Mouse (Mus musculus) heart, embryonic 16.5 days (tissue): ENCODE measurements around the gene Dusp10. TPM values are rescaled to one million over a fixed set of nuclear protein-coding genes. Genes with fewer than 3 reads are reported as not detected.

Source experiments
- ATAC-seq: fragments of 200-750 bp; cut with Nextera tagmentation; replicated peaks from 2 replicates; pipeline ENCODE4 v1.8.0; 2017; ENCODE audit warnings: moderate number of reproducible peaks; ENCODE audit not compliant: insufficient read depth, low FRiP score; ENCODE audit errors: extremely low read depth
- H3K27ac ChIP-seq: fragments of 300-500 bp; sonication (generic); 2 replicates; pipeline ENCODE4 v1.5.1; 2014; ENCODE audit warnings: mild to moderate bottlenecking, low read length, control low read depth, moderate library complexity
- H3K27me3 ChIP-seq: fragments of 300-500 bp; sonication (generic); 2 replicates; pipeline ENCODE4 v1.6.1; 2014; ENCODE audit warnings: low read length, mixed read lengths; ENCODE audit not compliant: control insufficient read depth, insufficient read depth
- H3K36me3 ChIP-seq: fragments of 300-500 bp; sonication (generic); 2 replicates; pipeline ENCODE4 v1.6.1; 2014; ENCODE audit not compliant: control insufficient read depth, insufficient read depth
- H3K4me1 ChIP-seq: fragments of 300-500 bp; sonication (generic); 2 replicates; pipeline ENCODE4 v1.6.1; 2014; ENCODE audit warnings: low read length, mixed read lengths; ENCODE audit not compliant: control insufficient read depth, insufficient read depth
- H3K4me2 ChIP-seq: fragments of 300-500 bp; sonication (generic); 2 replicates; pipeline ENCODE4 v1.6.1; 2014; ENCODE audit warnings: low read depth, mild to moderate bottlenecking, control low read depth, low read length
- H3K4me3 ChIP-seq: fragments of 300-500 bp; sonication (generic); 2 replicates; pipeline ENCODE4 v1.5.1; 2014; ENCODE audit warnings: mild to moderate bottlenecking, control low read depth, low read length
- H3K9ac ChIP-seq: fragments of 300-500 bp; sonication (generic); 2 replicates; pipeline ENCODE4 v1.6.1; 2014; ENCODE audit warnings: low read length, control low read depth
- H3K9me3 ChIP-seq: fragments of 300-500 bp; sonication (generic); replicated peaks from 2 replicates; pipeline ENCODE4 v1.6.1; 2016; ENCODE audit warnings: low read length; ENCODE audit not compliant: control insufficient read depth
- WGBS: fragments of 180-500 bp; shearing (Covaris S2); extraction: QIAGEN DNeasy Blood & Tissue Kit; methylation state at CpG from one replicate; pipeline ENCODE4 v1.1.7; 2014; 5-methylcytosine and 5-hydroxymethylcytosine counted together
- polyA plus RNA-seq: library from polyadenylated mRNA; unstranded; fragments of >200 nt; fragmentation: Nextera tagmentation; extraction: Ambion mirVana; gene quantifications from 2 replicates; pipeline ENCODE4 v1.2.1, GENCODE M21; 2015

Gene Dusp10
- polyA plus RNA-seq, 1 experiment from 2014 or later: 15.5 TPM

DNA sequence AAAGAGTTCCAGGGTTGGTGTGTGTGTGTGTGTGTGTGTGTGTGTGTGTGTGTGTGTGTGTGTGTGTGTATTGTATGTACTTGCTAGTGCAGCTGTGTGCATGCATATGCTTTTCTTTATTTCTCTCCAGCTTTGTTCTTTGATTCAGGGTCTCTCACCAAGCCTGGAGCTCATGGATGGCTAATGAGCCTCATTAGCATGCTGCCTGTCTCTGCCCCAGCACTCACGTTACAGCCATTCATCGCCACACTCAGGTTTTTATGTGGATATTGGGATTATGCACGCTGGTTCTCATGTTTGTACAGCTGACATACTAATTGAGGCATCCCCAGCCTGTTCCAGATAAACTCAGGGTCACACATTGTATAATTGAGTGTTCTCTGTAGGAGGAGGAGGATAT lies 81.8 kb downstream of the Dusp10 start:
- Histone ChIP-seq H3K4me1 (peaks cover 10% of the 10 kb centered on the region; the same call in 1 of the 2 replicates), H3K9me3 (no peaks in the 10 kb centered on the region), H3K4me2 (no peak overlapping the region), H3K27me3 (no peaks in the 10 kb centered on the region), H3K36me3 (no peaks in the 10 kb centered on the region), H3K27ac (no peak overlapping the region), H3K4me3 (no peak overlapping the region), H3K9ac (no peak overlapping the region)
- WGBS: 76% methylated on average over 3 of the region's 3 CpGs
- ATAC-seq: no peak

DNA sequence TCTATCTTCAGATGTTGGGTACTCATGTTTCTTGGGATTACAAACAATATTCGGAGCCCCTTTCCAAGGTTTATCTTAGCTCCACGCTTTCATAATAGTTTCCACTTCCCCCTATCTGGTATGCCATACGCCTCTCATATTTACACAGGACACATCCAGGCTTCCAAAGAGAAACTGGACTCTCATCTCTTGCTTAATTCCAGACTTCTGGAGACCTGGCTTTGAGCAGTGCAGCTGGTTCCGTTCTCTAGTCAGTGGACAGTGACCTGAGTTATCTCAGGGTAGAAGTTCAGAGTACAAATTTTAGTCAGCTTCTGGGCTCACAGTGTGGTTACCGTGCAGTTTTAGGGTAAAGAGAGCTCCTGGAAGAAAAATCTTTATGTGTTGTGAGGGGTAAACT lies 87.3 kb downstream of the Dusp10 start:
- Histone ChIP-seq H3K4me1 (peaks cover 6% of the 10 kb centered on the region; the same call in 1 of the 2 replicates), H3K4me3 (no peak overlapping the region), H3K9ac (no peak overlapping the region), H3K9me3 (peaks cover 2% of the 10 kb centered on the region; the same call in 1 of the 2 replicates), H3K27me3 (no peaks in the 10 kb centered on the region), H3K4me2 (no peak overlapping the region), H3K36me3 (no peaks in the 10 kb centered on the region), H3K27ac (peak overlapping the region; percentile 16; the same call in 1 of the 2 replicates)
- 40% methylated on average over 5 of the region's 5 CpGs for WGBS
- ATAC-seq: no peak

DNA sequence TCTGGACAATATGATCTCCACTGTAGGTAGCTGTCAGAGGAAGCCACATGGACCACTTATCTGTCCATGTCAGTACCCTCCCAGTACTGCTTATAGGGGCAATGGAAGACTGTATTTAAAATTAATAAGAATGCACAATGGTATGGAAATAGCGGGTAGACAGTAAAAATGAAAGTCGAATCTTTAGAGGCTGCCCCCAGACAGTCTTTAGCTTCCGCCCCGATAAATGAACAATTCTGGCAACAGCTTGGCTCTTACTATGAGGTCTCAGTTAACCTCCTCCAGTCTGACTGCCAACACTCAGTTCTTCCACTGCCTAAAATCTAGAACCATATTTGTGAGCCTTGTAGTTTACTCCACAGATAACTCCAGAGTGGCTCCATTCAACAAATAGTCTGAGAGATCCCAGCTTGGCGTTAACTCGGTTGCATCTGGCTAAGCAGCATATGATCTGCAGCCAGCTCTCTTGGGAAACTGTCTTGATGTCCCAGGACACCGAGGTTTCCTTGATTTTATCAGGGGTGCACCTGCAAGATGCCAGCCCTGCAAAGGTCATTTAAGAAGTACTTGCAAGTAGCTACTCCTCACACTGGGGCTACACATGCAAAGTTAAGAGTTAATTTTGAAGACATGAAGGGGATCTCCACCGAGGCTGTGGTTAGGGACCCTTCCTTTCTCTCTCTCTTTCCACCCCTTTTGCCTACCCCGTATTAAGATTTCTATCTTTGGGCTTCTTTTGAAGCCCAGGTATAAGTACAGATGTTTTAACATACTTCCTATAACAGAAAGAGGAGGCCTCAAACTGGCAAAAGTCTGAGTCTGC lies 88.0 kb downstream of the Dusp10 start:
- no peak overlapping the region for H3K4me3 ChIP-seq
- H3K9me3 ChIP-seq: peaks cover 2% of the 10 kb centered on the region; the same call in 1 of the 2 replicates
- ATAC-seq: peak; percentile 56
- no peaks in the 10 kb centered on the region for H3K36me3 ChIP-seq
- peak overlapping the region; percentile 3; the same call in 1 of the 2 replicates for H3K27ac ChIP-seq
- no peak overlapping the region for H3K4me2 ChIP-seq
- peaks cover 6% of the 10 kb centered on the region; the same call in 1 of the 2 replicates for H3K4me1 ChIP-seq
- no peaks in the 10 kb centered on the region for H3K27me3 ChIP-seq
- H3K9ac ChIP-seq: no peak overlapping the region
- 76% methylated on average over 9 of the region's 9 CpGs for WGBS

DNA sequence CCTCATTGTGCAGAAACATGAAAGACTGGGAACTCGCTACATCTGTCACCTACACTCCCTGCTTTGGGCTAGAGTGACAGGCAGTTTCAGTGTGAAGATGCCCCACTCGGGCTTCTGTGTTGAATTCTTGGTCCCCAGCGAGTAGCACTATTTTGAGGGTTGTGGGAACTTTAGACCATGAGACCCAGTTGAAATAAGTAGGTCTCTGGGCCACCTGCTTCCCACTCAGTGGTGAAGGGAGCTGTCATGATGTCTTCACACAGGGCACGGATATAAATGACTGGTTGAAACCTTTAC lies 88.6 kb downstream of the Dusp10 start:
- Histone ChIP-seq H3K36me3 (no peaks in the 10 kb centered on the region), H3K9me3 (peaks cover 2% of the 10 kb centered on the region; the same call in 1 of the 2 replicates), H3K27me3 (no peaks in the 10 kb centered on the region), H3K9ac (no peak overlapping the region), H3K4me2 (no peak overlapping the region), H3K4me3 (no peak overlapping the region), H3K27ac (peak overlapping the region; percentile 62; the same call in 1 of the 2 replicates), H3K4me1 (peaks cover 5% of the 10 kb centered on the region; the same call in 1 of the 2 replicates)
- 75% methylated on average over 4 of the region's 4 CpGs for WGBS
- peak; percentile 66 for ATAC-seq

DNA sequence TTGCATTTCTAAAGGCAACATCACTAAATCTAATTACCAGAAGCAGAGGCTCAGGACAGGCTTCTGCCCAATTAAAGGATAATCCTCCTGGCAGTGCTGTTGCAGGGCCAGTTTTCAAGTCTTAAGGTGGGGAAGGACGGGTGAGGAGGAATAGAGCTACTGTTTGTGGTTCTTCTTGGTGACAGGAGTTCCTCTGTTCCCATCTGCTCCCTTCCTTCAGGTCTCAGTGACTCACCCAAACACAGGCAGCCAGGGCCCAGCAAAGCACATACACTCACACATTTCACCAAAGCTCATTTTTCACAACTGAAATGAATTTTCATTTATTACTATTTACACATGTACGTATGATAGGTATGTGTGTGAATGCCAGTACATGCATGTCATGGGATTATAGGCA lies 93.7 kb downstream of the Dusp10 start:
- no peaks in the 10 kb centered on the region for H3K4me1 ChIP-seq
- no peak overlapping the region for H3K27ac ChIP-seq
- peaks cover 2% of the 10 kb centered on the region; the same call in 1 of the 2 replicates for H3K9me3 ChIP-seq
- H3K9ac ChIP-seq: no peak overlapping the region
- no peak overlapping the region for H3K4me2 ChIP-seq
- 61% methylated on average over 2 of the region's 2 CpGs for WGBS
- H3K36me3 ChIP-seq: no peaks in the 10 kb centered on the region
- H3K27me3 ChIP-seq: no peaks in the 10 kb centered on the region
- H3K4me3 ChIP-seq: no peak overlapping the region
- no peak for ATAC-seq

DNA sequence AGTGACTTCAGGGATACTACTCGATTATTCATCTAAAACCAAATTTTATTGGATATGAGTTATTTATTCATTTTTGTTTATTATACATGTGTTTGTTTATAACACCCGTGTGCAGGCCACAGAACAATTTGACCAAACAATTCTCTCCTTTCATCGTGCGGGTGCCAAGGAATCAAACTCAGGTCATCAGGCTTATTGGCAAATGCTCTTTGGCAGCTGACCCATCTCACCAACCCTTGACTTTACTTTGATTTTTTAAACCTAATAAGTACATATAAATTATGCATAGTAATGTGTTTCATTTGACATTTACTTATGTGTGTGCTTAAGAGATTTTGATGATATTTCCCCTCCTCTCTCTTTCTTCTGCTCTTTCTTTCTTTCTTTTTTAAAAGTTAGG lies 94.3 kb downstream of the Dusp10 start:
- no peak overlapping the region for H3K9ac ChIP-seq
- 81% methylated on average over 4 of the region's 4 CpGs for WGBS
- no peak overlapping the region for H3K27ac ChIP-seq
- H3K4me1 ChIP-seq: no peaks in the 10 kb centered on the region
- H3K4me2 ChIP-seq: no peak overlapping the region
- no peak for ATAC-seq
- no peaks in the 10 kb centered on the region for H3K36me3 ChIP-seq
- H3K9me3 ChIP-seq: peaks cover 2% of the 10 kb centered on the region; the same call in 1 of the 2 replicates
- no peaks in the 10 kb centered on the region for H3K27me3 ChIP-seq
- no peak overlapping the region for H3K4me3 ChIP-seq

DNA sequence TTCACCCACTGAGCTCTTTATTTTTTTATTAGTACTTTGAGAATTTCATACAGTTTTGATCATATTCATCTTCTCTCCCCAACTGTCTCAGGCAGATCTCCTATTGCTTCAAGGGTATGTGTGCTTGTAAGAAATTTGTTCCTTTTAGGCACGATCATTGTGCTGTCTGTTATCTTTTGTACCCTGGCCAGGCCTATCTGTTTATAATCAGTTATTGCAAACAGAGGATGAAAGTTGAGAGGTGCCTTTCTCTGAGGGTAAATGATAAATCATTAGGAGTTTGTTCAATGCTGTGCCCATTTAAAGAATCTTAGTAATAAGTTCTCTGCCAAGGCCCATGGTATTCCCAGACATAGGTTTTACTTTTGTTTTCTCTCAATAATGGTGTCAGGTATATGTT lies 95.2 kb downstream of the Dusp10 start:
- no peak overlapping the region for H3K9ac ChIP-seq
- H3K27me3 ChIP-seq: no peaks in the 10 kb centered on the region
- H3K27ac ChIP-seq: no peak overlapping the region
- H3K9me3 ChIP-seq: peaks cover under 1% of the 10 kb centered on the region; the same call in 1 of the 2 replicates
- 50% methylated on average over 1 of the region's 1 CpGs for WGBS
- H3K36me3 ChIP-seq: no peaks in the 10 kb centered on the region
- H3K4me2 ChIP-seq: no peak overlapping the region
- H3K4me1 ChIP-seq: no peaks in the 10 kb centered on the region
- ATAC-seq: no peak
- no peak overlapping the region for H3K4me3 ChIP-seq

DNA sequence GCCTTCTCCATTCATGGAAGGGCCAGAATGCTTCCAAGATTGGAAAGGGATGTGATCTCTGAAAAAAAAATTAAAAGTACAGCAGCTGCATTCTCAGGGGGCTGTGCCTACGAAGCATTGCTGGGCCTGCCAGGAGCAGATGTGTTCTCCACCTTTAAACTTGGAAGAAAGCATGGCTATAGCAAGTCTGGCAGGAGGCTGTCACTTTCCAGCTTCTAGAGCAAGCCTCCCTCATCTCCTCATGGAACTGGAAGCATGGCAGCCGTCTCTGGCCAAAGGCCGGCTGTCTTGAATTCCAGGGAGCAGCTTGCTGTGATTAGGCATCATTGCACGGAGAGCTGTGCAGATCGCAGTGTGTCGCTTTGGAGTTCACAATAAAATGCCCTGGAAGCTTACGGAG lies 104.5 kb downstream of the Dusp10 start:
- ATAC-seq: no peak
- Histone ChIP-seq H3K4me2 (no peak overlapping the region), H3K36me3 (no peaks in the 10 kb centered on the region), H3K4me1 (peaks cover 2% of the 10 kb centered on the region), H3K27ac (no peak overlapping the region), H3K27me3 (no peaks in the 10 kb centered on the region), H3K9me3 (no peaks in the 10 kb centered on the region), H3K4me3 (no peak overlapping the region), H3K9ac (no peak overlapping the region; the same call in 1 of the 2 replicates)
- 61% methylated on average over 7 of the region's 7 CpGs for WGBS

DNA sequence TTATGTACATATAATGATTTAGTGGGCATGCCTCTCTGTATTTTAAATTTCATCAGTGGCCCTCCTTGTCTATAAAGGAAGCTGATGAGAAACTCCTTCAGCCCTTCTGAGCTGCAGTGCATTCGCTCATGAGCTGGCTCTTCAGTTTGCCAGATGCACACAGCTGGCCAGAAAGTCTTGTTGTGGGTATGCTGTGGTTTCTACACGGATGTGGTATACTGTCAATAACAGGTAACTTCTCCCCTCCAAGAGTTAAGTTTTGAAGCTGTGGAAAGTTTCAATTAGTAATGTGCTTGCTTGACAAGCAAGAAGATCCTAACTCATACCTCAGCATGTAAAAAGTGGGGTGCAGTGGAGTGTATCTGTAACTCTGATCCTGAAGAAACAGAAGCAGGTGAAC lies 104.9 kb downstream of the Dusp10 start:
- Histone ChIP-seq H3K4me1 (peaks cover 2% of the 10 kb centered on the region), H3K36me3 (no peaks in the 10 kb centered on the region), H3K27me3 (no peaks in the 10 kb centered on the region), H3K4me3 (no peak overlapping the region), H3K27ac (peak overlapping the region; percentile 40; the same call in 1 of the 2 replicates), H3K9me3 (no peaks in the 10 kb centered on the region), H3K9ac (no peak overlapping the region), H3K4me2 (no peak overlapping the region)
- peak; percentile 70 for ATAC-seq
- 70% methylated on average over 2 of the region's 2 CpGs for WGBS
